Mouse (Mus musculus): ENCODE data around the gene Olfr740. TPM values are rescaled to one million over a fixed set of nuclear protein-coding genes. Genes with fewer than 3 reads are reported as not detected.

Olfr740 gene
- not detected in 2 replicates for polyA plus RNA-seq (2014; fragmentation: Nextera tagmentation; extraction: Ambion mirVana)

- H3K9ac ChIP-seq (ENCODE audit: low read length), result no peak within 1 kb of the TSS
- H3K4me1 ChIP-seq (ENCODE audit: control insufficient read depth, insufficient read depth, low read length), result no peaks in the 10 kb centered on the region
- no peaks in the 10 kb centered on the region for H3K27me3 ChIP-seq (ENCODE audit: control insufficient read depth, insufficient read depth, low read length)
- ATAC-seq (ENCODE audit: insufficient number of reproducible peaks, low FRiP score, low TSS enrichment, low read depth), result no peak
- H3K27ac ChIP-seq (replicated peaks; ENCODE audit: low read depth, low read length), result no peak within 1 kb of the TSS
- H3K36me3 ChIP-seq (ENCODE audit: control insufficient read depth, insufficient read depth, low read length), result no peaks in the 10 kb centered on the region
- no peak within 1 kb of the TSS for H3K4me2 ChIP-seq (ENCODE audit: low read depth, severe bottlenecking)
- no peak within 1 kb of the TSS for H3K4me3 ChIP-seq (ENCODE audit: low read depth, low read length)
- DNase-seq (ENCODE audit: low spot score), result no peak
- no peaks in the 10 kb centered on the region for H3K9me3 ChIP-seq (ENCODE audit: control insufficient read depth, low read length)
- 83% methylated on average over 3 of the region's 3 CpGs for WGBS
Measured at GRCm38 (mm10) chr14:50445245-50445644, at the start of gene Olfr740. TSS of gene Olfr740 (plus strand) at chr14:50445545.

- H3K27me3 ChIP-seq (ENCODE audit: control insufficient read depth, insufficient read depth, low read length), result no peaks in the 10 kb centered on the region
- no peaks in the 10 kb centered on the region for H3K9me3 ChIP-seq (ENCODE audit: control insufficient read depth, low read length)
- H3K36me3 ChIP-seq (ENCODE audit: control insufficient read depth, insufficient read depth, low read length), result no peaks in the 10 kb centered on the region
- H3K4me3 ChIP-seq (ENCODE audit: low read depth, low read length), result no peak within 1 kb of the TSS
- WGBS, result 71% methylated on average over 1 of the region's 1 CpGs
- H3K9ac ChIP-seq (ENCODE audit: low read length), result no peak within 1 kb of the TSS
- H3K27ac ChIP-seq (replicated peaks; ENCODE audit: low read depth, low read length), result no peak within 1 kb of the TSS
- no peaks in the 10 kb centered on the region for H3K4me1 ChIP-seq (ENCODE audit: control insufficient read depth, insufficient read depth, low read length)
- no peak within 1 kb of the TSS for H3K4me2 ChIP-seq (ENCODE audit: low read depth, severe bottlenecking)
- ATAC-seq (ENCODE audit: insufficient number of reproducible peaks, low FRiP score, low TSS enrichment, low read depth) (no peak), DNase-seq (ENCODE audit: low spot score) (no peak)
Measured at GRCm38 (mm10) chr14:50407268-50407667, 38.1 kb upstream of the Olfr740 start, which contains the start of gene Olfr738. TSS of gene Olfr738 (plus strand) at chr14:50407568.

- H3K36me3 ChIP-seq (ENCODE audit: control insufficient read depth, insufficient read depth, low read length), result no peaks in the 10 kb centered on the region
- 82% methylated on average over 2 of the region's 2 CpGs for whole genome bisulfite sequencing
Measured at GRCm38 (mm10) chr14:50418326-50418725, 27.0 kb upstream of the Olfr740 start, which contains the start of gene Olfr739. TSS of gene Olfr739 (plus strand) at chr14:50418626.

GRCm38 (mm10) chr14:50472438-50472837 is 27.1 kb downstream of the Olfr740 start, which contains the start of gene Olfr741:
TSS of gene Olfr741 (plus strand) at chr14:50472738.
- H3K36me3 ChIP-seq (ENCODE audit: control insufficient read depth, insufficient read depth, low read length), result no peaks in the 10 kb centered on the region
- WGBS, result 72% methylated on average over 2 of the region's 2 CpGs
- H3K4me3 ChIP-seq (ENCODE audit: low read depth, low read length), result no peak within 1 kb of the TSS
- H3K9ac ChIP-seq (ENCODE audit: low read length), result no peak within 1 kb of the TSS
- H3K9me3 ChIP-seq (ENCODE audit: control insufficient read depth, low read length), result no peaks in the 10 kb centered on the region
- H3K4me1 ChIP-seq (ENCODE audit: control insufficient read depth, insufficient read depth, low read length), result no peaks in the 10 kb centered on the region
- no peak within 1 kb of the TSS for H3K4me2 ChIP-seq (ENCODE audit: low read depth, severe bottlenecking)
- no peaks in the 10 kb centered on the region for H3K27me3 ChIP-seq (ENCODE audit: control insufficient read depth, insufficient read depth, low read length)
- DNase-seq (ENCODE audit: low spot score), result no peak
- no peak for ATAC-seq (ENCODE audit: insufficient number of reproducible peaks, low FRiP score, low TSS enrichment, low read depth)
- no peak within 1 kb of the TSS for H3K27ac ChIP-seq (replicated peaks; ENCODE audit: low read depth, low read length)

More at GRCm38 (mm10) chr14:50418326-50418725, 27.0 kb upstream of the Olfr740 start, which contains the start of gene Olfr739:
- Histone ChIP-seq H3K4me3 (ENCODE audit: low read depth, low read length) (no peak within 1 kb of the TSS), H3K27ac (replicated peaks; ENCODE audit: low read depth, low read length) (no peak within 1 kb of the TSS), H3K4me2 (ENCODE audit: low read depth, severe bottlenecking) (no peak within 1 kb of the TSS), H3K9ac (ENCODE audit: low read length) (no peak within 1 kb of the TSS), H3K9me3 (ENCODE audit: control insufficient read depth, low read length) (no peaks in the 10 kb centered on the region), H3K4me1 (ENCODE audit: control insufficient read depth, insufficient read depth, low read length) (no peaks in the 10 kb centered on the region), H3K27me3 (ENCODE audit: control insufficient read depth, insufficient read depth, low read length) (no peaks in the 10 kb centered on the region)
- DNase-seq (ENCODE audit: low spot score) (no peak), ATAC-seq (ENCODE audit: insufficient number of reproducible peaks, low FRiP score, low TSS enrichment, low read depth) (no peak)

- H3K27me3 ChIP-seq (ENCODE audit: control insufficient read depth, insufficient read depth, low read length), result no peaks in the 10 kb centered on the region
- H3K9me3 ChIP-seq (ENCODE audit: control insufficient read depth, low read length), result no peaks in the 10 kb centered on the region
- 77% methylated on average over 2 of the region's 2 CpGs for WGBS
- H3K4me2 ChIP-seq (ENCODE audit: low read depth, severe bottlenecking), result no peak overlapping the region
- no peak overlapping the region for H3K4me3 ChIP-seq (ENCODE audit: low read depth, low read length)
- no peak for ATAC-seq (ENCODE audit: insufficient number of reproducible peaks, low FRiP score, low TSS enrichment, low read depth)
- no peak overlapping the region for H3K27ac ChIP-seq (replicated peaks; ENCODE audit: low read depth, low read length)
- no peaks in the 10 kb centered on the region for H3K4me1 ChIP-seq (ENCODE audit: control insufficient read depth, insufficient read depth, low read length)
- no peaks in the 10 kb centered on the region for H3K36me3 ChIP-seq (ENCODE audit: control insufficient read depth, insufficient read depth, low read length)
- DNase-seq (ENCODE audit: low spot score), result no peak
- H3K9ac ChIP-seq (ENCODE audit: low read length), result no peak overlapping the region
Measured at GRCm38 (mm10) chr14:50478406-50478805, 33.1 kb downstream of the Olfr740 start.

- no peak within 1 kb of the TSS for H3K4me3 ChIP-seq (ENCODE audit: low read depth, low read length)
- no peak for ATAC-seq (ENCODE audit: insufficient number of reproducible peaks, low FRiP score, low TSS enrichment, low read depth)
- no peak within 1 kb of the TSS for H3K4me2 ChIP-seq (ENCODE audit: low read depth, severe bottlenecking)
- H3K9ac ChIP-seq (ENCODE audit: low read length), result no peak within 1 kb of the TSS
- H3K9me3 ChIP-seq (ENCODE audit: control insufficient read depth, low read length), result no peaks in the 10 kb centered on the region
- no peak for DNase-seq (ENCODE audit: low spot score)
- WGBS, result 61% methylated on average over 2 of the region's 2 CpGs
- no peaks in the 10 kb centered on the region for H3K27me3 ChIP-seq (ENCODE audit: control insufficient read depth, insufficient read depth, low read length)
- H3K36me3 ChIP-seq (ENCODE audit: control insufficient read depth, insufficient read depth, low read length), result no peaks in the 10 kb centered on the region
- H3K27ac ChIP-seq (replicated peaks; ENCODE audit: low read depth, low read length), result no peak within 1 kb of the TSS
- H3K4me1 ChIP-seq (ENCODE audit: control insufficient read depth, insufficient read depth, low read length), result no peaks in the 10 kb centered on the region
Measured at GRCm38 (mm10) chr14:50503300-50503699, 58.0 kb downstream of the Olfr740 start, which contains the start of gene Olfr742. TSS of gene Olfr742 (plus strand) at chr14:50503600.

Other genes with a start within 250 kb of the Olfr740 start
- not detected in 2 replicates for gene Olfr731, start 203.7 kb upstream of the Olfr740 start, polyA plus RNA-seq (2014; fragmentation: Nextera tagmentation; extraction: Ambion mirVana)
- not detected in 2 replicates for gene Olfr732, start 161.3 kb upstream of the Olfr740 start, polyA plus RNA-seq (2014; fragmentation: Nextera tagmentation; extraction: Ambion mirVana)
- gene Olfr733, start 144.0 kb upstream of the Olfr740 start, polyA plus RNA-seq (2014; fragmentation: Nextera tagmentation; extraction: Ambion mirVana), result not detected in 2 replicates
- gene Olfr734, start 118.8 kb upstream of the Olfr740 start, polyA plus RNA-seq (2014; fragmentation: Nextera tagmentation; extraction: Ambion mirVana), result not detected in 2 replicates
- gene Olfr735, start 96.7 kb upstream of the Olfr740 start, polyA plus RNA-seq (2014; fragmentation: Nextera tagmentation; extraction: Ambion mirVana), result not detected in 2 replicates
- gene Tlr11, start 87.6 kb upstream of the Olfr740 start, polyA plus RNA-seq (2014; fragmentation: Nextera tagmentation; extraction: Ambion mirVana), result not detected in 2 replicates
- not detected in 2 replicates for gene Olfr736, start 64.4 kb upstream of the Olfr740 start, polyA plus RNA-seq (2014; fragmentation: Nextera tagmentation; extraction: Ambion mirVana)
- gene Olfr738, start 38.0 kb upstream of the Olfr740 start, polyA plus RNA-seq (2014; fragmentation: Nextera tagmentation; extraction: Ambion mirVana), result not detected in 2 replicates
- gene Olfr739, start 26.9 kb upstream of the Olfr740 start, polyA plus RNA-seq (2014; fragmentation: Nextera tagmentation; extraction: Ambion mirVana), result not detected in 2 replicates
- gene Olfr741, start 27.2 kb downstream of the Olfr740 start, polyA plus RNA-seq (2014; fragmentation: Nextera tagmentation; extraction: Ambion mirVana), result not detected in 2 replicates
- not detected in 2 replicates for gene Olfr742, start 58.1 kb downstream of the Olfr740 start, polyA plus RNA-seq (2014; fragmentation: Nextera tagmentation; extraction: Ambion mirVana)
- gene Olfr743, start 76.3 kb downstream of the Olfr740 start, polyA plus RNA-seq (2014; fragmentation: Nextera tagmentation; extraction: Ambion mirVana), result not detected in 2 replicates
- gene Olfr744, start 169.3 kb downstream of the Olfr740 start, polyA plus RNA-seq (2014; fragmentation: Nextera tagmentation; extraction: Ambion mirVana), result not detected in 2 replicates
- not detected in 2 replicates for gene Olfr745, start 193.8 kb downstream of the Olfr740 start, polyA plus RNA-seq (2014; fragmentation: Nextera tagmentation; extraction: Ambion mirVana)
- not detected in 2 replicates for gene Olfr746, start 201.5 kb downstream of the Olfr740 start, polyA plus RNA-seq (2014; fragmentation: Nextera tagmentation; extraction: Ambion mirVana)
- not detected in 2 replicates for gene Olfr747, start 247.7 kb downstream of the Olfr740 start, polyA plus RNA-seq (2014; fragmentation: Nextera tagmentation; extraction: Ambion mirVana)